Mouse (Mus musculus) frontal cortex, postnatal 10 days (tissue): ENCODE data around the gene Gtsf1.

Experiments
- DNase-seq, 2 experiments: peaks; one replicate each; pipeline ENCODE4 v3.0.0; 2022; ENCODE audit warnings: low spot score in 2 of 2, mixed read lengths in 1 of 2

The Gtsf1 gene

GRCm38 (mm10) chr15:103377752-103378664, 52.3 kb downstream of the Gtsf1 start:
- no peak for DNase-seq

DNA sequence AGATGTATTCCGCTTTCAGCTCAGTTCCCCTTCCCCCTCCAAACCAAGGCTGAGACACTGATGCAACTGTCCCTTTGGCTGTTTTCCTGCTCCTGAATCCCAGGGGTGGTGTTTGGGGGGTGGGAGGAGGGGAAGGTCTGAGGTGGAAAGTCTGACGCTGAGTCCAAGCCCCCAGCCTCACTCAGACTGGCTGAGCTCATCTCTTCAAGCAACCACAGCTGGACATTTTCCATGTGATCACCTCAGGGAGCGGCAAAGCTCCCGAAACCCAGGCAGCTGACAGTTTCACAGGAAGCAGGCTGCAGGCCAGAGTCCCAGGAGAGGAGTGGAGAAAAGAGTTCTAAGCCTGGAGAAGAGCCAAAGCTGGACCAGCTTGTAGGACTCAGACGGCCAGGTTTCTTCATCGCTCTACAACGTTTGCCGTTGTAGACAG, 53.4 kb downstream of the Gtsf1 start:
- DNase-seq: no peak

DNA sequence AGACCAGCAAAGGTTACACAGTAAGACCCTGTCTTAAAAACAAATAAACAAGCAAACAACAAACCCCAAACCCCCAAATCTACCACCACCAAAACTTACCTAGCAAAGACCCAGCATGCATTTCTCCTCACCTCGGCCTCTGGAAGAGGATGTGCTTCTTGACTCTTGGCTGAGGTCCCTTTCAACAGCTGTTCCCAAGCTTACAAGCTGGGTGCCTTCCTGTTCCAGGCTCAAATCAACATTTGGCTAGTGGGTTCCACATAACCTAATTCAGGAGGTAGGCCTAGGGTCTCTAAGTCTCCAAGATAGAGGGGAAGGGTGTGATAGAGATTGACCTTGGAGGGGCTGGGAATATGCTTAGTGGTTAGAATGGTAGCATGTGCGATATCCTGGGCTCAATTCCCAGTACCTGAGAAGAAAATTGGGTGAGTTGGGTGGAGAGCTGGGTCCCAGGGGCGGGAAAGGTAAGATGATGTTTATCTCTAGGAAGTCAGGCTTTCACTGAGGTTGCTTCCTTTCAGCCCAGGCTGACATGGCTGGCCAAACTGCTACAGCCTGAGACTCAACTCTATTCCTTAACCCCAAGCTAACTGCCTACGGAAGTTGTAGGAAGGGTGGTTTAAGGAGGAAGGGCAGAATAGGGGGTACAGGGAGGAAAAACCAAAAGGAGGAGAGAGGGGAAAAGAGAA, 55.0 kb downstream of the Gtsf1 start:
- no peak for DNase-seq

DNA sequence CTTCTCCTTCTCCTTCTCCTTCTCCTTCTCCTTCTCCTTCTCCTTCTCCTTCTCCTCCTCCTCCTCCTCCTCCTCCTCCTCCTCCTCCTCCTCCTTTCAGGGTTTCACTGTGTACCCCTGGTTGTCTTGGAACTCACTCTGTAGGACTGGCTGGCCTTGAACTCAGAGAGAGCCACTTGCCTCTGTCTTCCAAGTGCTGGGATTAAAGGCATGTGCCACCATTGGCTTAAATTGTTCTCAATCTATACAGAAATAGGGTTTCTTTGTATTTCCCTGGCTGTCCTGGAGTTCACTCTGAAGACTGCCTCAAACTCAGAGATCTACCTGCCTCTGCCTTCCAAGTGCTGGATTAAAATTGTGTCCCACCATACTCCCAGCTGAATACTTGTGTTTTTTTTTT, 57.8 kb downstream of the Gtsf1 start:
- no peak for DNase-seq

GRCm38 (mm10) chr15:103371741-103372140, 58.5 kb downstream of the Gtsf1 start:
- DNase-seq: no peak

DNA sequence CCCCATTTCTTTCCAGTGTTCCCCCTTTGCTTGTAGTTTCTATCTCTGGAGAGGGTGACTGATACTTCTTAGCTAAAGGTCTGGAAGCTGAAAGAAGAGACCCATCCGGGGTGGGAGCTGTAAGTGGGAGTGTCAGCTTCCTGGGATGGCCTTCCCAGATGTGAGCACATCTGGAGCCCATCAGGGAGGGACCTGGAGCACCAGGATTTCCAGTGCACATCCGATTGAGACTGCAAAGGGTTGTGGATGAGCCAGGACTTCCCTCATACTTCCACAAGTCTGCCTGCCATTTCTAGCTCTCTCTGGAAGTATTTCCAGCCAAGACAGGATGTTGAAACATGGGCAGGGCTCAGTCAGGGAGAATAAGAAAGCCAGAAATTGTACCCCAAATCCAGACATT, 59.1 kb downstream of the Gtsf1 start:
- DNase-seq: no peak

- no peak for DNase-seq
These were observed 59.8 kb downstream of the Gtsf1 start for GRCm38 (mm10) chr15:103370462-103370861.

GRCm38 (mm10) chr15:103369123-103369522, 61.1 kb downstream of the Gtsf1 start:
- DNase-seq: no peak

GRCm38 (mm10) chr15:103368179-103368940, 61.9 kb downstream of the Gtsf1 start:
- DNase-seq: no peak

GRCm38 (mm10) chr15:103366376-103367149, 63.7 kb downstream of the Gtsf1 start, which contains the start of gene Itga5:
Gene Itga5, minus strand, starts transcription at chr15:103366763.
- no peak for DNase-seq

DNA sequence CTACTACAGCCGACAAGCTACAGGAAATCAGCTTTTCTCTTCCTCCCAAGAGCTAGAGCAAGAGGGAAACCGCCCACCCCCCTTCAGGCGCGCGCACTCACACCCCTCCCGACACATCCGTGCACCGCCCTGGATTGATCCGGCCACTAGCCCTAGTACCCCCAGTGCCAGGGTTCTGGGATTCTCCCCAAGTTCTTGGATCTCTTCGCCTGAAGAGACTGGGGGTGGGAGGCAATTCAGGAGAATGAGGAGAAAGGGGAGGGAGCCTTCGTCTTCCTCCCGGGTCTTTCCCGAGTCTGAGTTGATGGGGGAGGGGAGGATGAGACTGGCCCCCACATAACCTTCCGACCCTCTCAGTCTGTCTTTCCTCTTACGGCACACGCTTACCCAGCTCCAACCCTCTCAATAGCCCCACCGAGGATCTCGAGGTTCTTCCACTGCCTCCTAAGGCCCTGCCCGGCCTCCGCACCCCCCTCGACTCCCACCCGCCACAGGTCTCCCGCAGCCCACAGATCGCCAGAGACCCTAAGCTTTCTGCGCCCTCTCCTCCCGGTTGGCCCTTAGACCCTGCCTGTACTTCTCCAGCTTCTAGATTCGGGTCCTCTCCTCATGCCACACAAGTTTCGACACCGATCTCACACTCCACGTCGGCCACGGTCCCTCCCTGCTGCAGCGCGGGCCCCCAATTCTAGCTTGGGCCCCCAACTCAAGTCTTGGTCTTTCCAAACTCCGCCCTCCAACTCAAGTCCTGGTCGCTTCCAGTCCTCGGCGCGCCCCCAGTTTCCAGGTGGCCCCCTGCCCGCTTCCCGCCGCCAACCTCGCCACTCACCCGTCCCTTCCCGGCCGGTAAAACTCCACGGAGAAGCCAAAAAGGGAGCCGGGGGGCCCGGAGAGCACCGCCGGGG, 64.5 kb downstream of the Gtsf1 start:
- DNase-seq: no peak

DNA sequence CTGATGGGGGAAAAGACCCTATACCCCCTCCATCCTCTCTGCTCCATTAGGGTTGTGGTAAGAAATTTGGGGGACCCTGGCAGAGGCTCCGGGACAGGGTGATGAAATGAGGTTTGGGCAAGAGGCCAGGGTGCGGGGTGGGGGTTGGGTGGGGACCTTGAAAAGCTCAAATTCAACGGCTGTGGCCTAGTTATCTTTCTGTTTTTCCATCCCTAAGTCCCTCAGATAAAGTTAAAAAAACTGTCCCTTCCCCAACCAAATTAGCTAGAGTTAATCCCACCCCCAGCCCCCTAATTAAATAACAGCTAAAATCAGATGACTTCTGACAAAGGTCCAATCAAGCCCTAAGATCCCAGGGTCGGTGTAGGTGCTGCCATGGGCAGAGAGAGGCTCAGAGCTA, 65.5 kb downstream of the Gtsf1 start:
- no peak for DNase-seq

DNA sequence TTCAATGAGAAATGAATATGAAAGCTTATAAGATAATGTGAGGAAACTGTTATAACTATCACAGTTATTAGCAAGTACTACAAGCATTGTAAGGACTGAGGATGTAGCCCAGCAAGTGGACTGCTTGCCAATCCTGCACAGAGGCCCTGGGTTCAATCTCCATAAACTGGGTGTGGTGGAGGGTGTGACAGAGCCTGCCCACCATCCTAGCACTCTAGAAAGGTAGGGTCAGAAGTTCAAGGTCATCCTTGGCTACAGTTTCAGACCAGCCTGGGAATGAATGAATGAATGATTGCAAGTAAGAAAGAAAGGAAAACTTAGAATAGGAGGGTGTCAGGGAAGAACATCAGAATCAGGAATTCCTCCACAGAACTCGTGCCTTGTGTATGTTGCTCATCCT, 66.5 kb downstream of the Gtsf1 start:
- no peak for DNase-seq

- no peak for DNase-seq
These were observed 67.3 kb downstream of the Gtsf1 start for GRCm38 (mm10) chr15:103362950-103363349.

DNA sequence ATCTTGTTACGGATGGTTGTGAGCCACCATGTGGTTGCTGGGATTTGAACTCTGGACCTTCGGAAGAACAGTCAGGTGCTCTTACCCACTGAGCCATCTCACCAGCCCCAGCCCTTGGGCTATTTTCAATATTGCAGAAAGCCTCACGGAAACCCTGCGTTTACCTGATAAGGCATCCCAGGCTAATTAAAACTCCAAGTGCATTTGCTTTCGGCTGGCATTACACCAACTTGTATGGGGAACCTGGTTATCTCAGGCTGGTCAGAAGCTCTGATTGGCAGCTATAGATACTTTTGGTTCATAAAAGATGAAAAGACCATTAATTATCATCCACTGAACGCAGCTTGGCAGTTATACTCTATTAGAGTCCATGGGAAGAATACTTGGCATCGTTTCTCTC, 67.9 kb downstream of the Gtsf1 start:
- DNase-seq: no peak

- DNase-seq: no peak
These were observed 69.0 kb downstream of the Gtsf1 start for GRCm38 (mm10) chr15:103361269-103361668.

DNA sequence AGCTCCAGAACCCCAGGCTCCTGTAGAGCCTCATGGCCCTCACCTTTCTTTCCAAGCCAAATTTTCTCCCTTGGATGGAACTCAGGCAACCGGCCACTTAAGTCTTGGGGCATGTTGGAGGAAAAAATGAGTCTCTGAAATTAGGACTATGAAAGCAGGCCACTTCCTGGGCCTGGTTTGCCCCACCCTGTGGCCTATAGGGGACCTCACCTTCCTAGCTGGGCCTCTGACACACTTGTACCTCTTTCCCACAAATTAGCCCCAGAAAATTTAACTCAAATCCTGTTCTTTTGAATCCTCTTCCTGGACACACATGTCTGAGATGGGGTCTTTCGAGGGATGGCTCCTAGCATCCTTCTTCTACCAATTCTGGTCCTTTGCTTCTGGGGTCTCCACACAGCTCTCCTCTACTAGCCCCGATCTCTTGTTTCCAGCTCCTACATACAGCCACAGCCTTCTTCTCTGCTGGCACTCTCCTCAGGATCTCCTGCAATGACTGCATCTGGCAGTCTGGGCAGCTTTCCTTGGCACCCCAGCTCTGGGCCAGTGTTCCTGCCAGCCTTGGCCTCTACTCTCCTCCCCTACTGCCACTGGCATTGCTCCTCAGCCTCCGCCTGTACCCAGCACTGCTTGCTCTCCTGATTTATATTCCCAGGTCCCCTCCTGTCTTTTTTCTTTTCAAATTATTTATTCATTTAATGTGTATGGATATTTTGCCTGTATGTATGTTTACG, 70.2 kb downstream of the Gtsf1 start:
- DNase-seq: no peak

DNA sequence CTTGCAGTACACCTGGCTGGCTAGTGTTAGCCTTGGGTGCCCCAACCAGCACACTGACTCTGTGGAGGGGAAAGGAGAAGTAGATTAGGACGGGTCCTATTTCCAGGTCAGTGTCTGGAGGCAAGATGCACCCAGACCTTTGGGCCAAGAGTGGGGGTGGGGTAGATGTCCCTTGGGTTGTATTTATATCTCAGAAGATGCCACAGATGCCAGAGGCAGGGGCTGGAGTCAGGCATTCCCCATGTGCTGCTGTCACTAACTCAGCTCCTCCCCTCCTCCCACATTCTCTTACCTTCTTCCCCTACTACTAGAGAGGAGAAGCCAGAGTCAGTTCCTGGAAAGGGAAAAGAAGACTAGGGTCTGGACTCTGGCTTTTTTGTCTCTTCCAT, 71.2 kb downstream of the Gtsf1 start:
- DNase-seq: no peak

- DNase-seq: no peak
These were observed 71.8 kb downstream of the Gtsf1 start for GRCm38 (mm10) chr15:103358278-103359121.
